Mouse (Mus musculus): ENCODE data around the gene Catsperb.
"Not testable (repeated sequence)": the region's sequence is repeated elsewhere in the genome, so short reads cannot be mapped to it uniquely, and the experiment has no call there.

The Catsperb gene

DNA sequence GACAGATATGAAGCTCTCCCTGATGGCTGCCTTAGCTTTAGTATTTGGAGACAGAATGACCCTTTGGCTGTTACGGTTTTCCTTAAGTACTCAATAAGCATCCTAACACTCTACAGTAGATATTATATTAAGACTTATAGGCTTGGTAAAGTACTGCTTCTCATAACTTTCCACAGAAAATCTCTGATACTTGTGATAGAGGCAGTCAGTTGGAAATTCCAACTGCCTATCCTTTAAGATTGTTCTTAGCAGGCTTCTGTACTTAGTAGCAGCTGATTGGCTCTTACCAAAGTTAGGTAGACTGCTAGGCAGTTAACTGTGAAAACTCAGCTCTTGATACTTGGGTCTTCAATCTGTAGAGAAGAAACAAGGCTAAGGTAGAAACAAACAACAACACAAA lies at the start of gene Catsperb:
Gene Catsperb, plus strand, starts transcription at position 301 of the 400 bp plus-strand sequence.
- not testable (repeated sequence) for DNase-seq

DNA sequence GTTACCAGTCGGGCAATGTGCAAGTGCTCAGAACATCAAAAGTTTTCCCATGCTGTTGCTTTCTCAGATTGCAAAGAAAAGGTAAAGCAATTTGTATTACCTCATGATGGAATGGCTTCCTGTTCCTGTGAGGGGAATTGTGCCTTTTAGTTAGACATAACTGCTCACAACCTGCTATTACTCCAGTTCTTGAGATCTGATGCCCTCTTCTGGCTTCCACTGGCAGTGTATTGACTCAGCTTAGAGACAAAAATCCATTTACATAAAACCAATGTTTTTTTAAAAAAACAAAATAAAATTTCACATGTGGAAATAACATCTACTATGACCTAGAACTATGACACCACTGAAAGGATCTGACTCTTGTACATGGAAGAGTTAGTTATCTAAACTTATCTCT lies 43.0 kb upstream of the Catsperb start:
- DNase-seq, result peak; percentile 3

DNA sequence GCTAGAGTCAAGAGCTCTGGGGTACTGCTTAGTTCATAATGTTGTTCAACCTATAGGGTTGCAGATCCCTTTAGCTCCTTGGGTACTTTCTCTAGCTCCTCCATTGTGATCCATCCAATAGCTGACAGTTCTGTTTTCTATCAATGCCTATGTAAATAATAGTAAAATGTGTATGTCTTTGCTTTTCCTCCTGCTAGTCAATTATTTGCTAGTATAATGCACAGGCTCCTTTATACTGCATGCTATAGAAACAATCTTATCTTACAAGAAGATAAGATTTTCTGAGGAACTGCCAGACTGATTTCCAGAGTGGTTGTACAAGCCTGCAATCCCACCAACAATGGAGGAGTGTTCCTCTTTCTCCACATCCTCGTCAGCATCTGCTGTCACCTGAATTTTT lies 23.0 kb upstream of the Catsperb start:
- DNase-seq, result not testable (repeated sequence)

DNA sequence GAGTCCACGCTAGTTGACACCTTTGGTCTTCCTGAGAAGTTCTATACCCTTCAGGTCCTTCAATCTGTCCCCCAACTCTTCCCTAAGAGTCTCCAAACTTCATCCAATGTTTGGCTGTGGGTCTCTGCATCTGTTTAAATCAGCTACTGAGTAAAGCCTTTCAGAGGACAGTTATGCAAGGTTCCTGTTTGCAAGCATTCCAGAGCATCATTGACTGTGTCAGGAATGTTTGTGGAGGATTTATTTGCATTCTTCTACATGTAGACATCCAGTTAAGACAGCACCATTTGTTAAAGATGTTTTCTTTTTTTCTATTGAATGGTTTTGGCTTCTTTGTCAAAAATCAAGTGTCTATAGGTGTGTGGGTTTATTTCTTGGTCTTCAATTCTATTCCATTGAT lies 21.7 kb downstream of the Catsperb start:
- DNase-seq, result no peak

DNA sequence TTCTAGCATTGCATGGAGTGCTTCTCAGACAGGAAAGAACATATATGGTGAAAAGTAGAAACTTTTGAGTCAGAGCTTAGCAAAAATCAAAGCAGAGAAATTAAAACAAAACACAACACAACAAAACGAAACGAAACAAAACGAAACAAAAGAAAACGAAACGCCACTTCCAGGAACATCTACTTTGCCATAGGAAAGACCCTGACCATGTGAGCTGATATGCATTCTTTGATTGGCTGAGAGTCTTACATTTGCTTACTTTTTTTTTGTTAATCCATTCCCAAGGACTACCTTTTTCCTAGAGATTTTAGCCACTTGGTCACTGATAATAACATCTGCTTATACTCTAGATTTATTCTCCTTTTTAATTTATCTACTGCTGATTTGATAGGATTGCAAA lies 57.6 kb downstream of the Catsperb start:
- DNase-seq, result no peak

DNA sequence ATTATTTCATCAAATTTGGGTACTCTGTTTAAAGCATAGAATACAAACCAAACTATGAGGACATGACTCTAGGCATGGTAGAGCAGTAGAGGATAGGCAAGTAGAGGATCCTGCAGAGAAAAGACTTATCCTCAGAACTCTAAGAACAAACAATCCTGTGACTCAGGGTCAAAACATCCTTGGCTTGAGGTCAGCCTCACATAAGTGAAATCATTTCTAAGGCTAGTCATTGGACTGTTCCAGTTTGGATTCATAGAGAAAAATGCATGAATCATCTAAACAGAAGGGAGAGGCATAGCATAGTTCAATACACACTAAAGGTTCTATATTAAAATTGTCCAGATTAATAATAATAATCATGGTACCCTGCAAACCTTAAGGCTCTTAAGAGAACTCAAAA lies 79.1 kb downstream of the Catsperb start:
- DNase-seq, result no peak

DNA sequence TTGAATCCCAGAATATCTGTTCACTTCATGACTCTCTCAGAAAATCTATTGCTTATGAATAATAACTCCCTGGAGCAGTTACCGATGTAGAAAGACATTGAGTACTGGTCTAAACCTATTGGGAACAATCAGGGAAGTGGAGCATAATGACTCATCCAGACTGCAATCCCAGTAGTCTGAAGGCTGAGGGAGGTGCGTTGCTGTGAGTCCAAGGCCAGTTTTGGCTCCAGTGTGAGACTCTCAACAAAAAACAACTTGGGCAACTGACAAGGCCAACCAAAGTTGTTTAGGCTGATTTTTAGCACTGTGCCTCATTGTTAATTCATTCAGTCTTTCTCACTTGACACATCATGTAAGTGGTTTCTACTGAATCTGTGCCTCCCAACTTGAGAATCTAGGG lies 106.9 kb downstream of the Catsperb start:
- not testable (repeated sequence) for DNase-seq

DNA sequence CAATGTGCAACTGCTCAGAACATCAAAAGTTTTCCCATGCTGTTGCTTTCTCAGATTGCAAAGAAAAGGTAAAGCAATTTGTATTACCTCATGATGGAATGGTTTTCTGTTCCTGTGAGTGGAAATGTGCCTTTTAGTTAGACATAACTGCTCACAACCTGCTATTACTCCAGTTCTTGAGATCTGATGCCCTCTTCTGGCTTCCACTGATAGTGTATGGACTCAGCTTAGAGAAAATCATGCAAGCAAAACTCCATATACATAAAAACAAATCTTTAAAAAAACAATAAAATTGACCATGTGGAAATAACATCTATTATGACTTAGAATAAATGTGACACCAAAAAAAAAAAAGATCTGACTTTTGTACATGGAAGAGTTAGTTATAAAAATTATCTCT lies 202.2 kb downstream of the Catsperb start:
- DNase-seq, result peak; percentile 6

DNA sequence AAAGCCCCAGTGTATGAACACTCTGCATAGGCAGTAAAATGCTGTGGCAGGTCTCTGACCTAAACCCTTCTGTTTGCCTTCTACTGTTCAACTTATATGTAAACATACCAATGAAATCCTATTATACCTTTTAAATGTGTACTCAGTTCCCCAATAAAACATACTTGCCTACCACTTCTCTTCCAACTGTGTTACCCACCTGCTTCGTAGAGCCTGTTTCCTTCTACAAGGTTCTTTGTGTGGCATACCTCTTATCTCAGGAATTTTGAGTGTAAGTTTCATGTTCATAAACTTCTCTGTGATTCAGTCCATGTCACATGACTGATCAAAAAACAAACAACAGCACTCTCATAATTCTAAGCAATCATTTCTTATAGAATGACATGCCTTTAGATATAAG lies 228.7 kb downstream of the Catsperb start:
- no peak for DNase-seq

DNA sequence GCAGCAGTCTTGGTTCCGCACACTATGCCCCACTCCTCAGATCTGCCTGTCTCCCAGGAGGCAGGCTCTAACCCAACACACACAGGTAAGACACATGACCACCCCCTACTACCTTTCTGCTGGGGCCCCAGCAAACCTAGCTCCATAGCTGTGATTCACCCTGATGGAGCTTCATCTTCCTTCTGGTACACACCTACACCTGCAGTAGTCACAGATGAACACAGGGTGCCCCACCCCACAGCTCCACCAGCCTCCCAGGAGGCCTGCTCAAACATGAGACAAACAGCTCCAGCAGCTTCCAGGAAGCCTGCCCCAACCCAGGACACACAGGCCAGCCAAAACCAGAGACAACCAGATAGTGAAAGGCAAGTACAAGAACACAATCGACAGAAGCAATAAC lies 263.0 kb downstream of the Catsperb start:
- no peak for DNase-seq
